9 mouse cellular contexts compared by ENCODE assay signal in genomic region chr10:125328331-125329063, GRCm38 (mm10).
DNase-seq lines count a peak whose midpoint lies in the region; ATAC-seq lines count a peak whose summit lies in the region.
"Had no signal": no experiment of that assay in that cellular context is flagged by ENCODE, and none has a peak within 500 bp of the region (broad histone marks: within the 10 kb centered on the region; RNA-seq: fewer than 3 reads in every experiment).

No protein-coding gene starts in this region.

- 48% methylated on average over 16 of the region's 16 CpGs for WGBS in midbrain, embryonic 15.5 days
- WGBS in midbrain, embryonic 14.5 days, result 55% methylated on average over 16 of the region's 16 CpGs
- WGBS in hindbrain, embryonic 16.5 days, result 30% methylated on average over 16 of the region's 16 CpGs
- 3% methylated on average over 16 of the region's 16 CpGs for WGBS in limb, embryonic 12.5 days
- 11% methylated on average over 16 of the region's 16 CpGs for WGBS in stomach, embryonic 16.5 days

- ATAC-seq in midbrain, embryonic 15.5 days (replicated peaks), result 0 out of 2 replicates have a peak, but pooled peaks have one; percentile 45
- ATAC-seq in midbrain, embryonic 14.5 days (ENCODE audit: low FRiP score, low TSS enrichment), result no peak; the same call in 1 of the 2 replicates
- ATAC-seq in hindbrain, embryonic 16.5 days, result peak; percentile 60
- peak; percentile 80 for ATAC-seq in limb, embryonic 12.5 days (ENCODE audit: insufficient number of reproducible peaks, insufficient read depth, low FRiP score, low TSS enrichment, low read depth)
- peak; percentile 78; the same call in 1 of the 2 replicates for ATAC-seq in stomach, embryonic 16.5 days (ENCODE audit: insufficient read depth, low FRiP score)
- ATAC-seq: activated CD4-positive, CD25-positive, alpha-beta regulatory T cell, adult 4 months had no signal

- no peaks in the 10 kb centered on the region for H3K27me3 ChIP-seq in midbrain, embryonic 15.5 days (replicated peaks)
- H3K27me3 ChIP-seq in midbrain, embryonic 14.5 days (ENCODE audit: control insufficient read depth, insufficient read depth, low read length), result no peaks in the 10 kb centered on the region
- H3K27me3 ChIP-seq in hindbrain, embryonic 16.5 days (replicated peaks; ENCODE audit: control insufficient read depth, insufficient read depth, low read length), result no peaks in the 10 kb centered on the region
- H3K27me3 ChIP-seq in limb, embryonic 12.5 days, result no peaks in the 10 kb centered on the region
- no peaks in the 10 kb centered on the region for H3K27me3 ChIP-seq in stomach, embryonic 16.5 days (ENCODE audit: control insufficient read depth, insufficient read depth, low read length)

- intact Hi-C loops in gastrocnemius, postnatal 14 days (cut with DNase I; ENCODE audit: low total_unique reads), result no loop called here

- no peaks in the 10 kb centered on the region for H3K36me3 ChIP-seq in midbrain, embryonic 15.5 days (replicated peaks)
- H3K36me3 ChIP-seq in midbrain, embryonic 14.5 days (ENCODE audit: control insufficient read depth, insufficient read depth, low read length), result no peaks in the 10 kb centered on the region
- no peaks in the 10 kb centered on the region for H3K36me3 ChIP-seq in hindbrain, embryonic 16.5 days (ENCODE audit: control insufficient read depth, insufficient read depth, low read length)
- H3K36me3 ChIP-seq in limb, embryonic 12.5 days, result no peaks in the 10 kb centered on the region
- no peaks in the 10 kb centered on the region for H3K36me3 ChIP-seq in stomach, embryonic 16.5 days (ENCODE audit: control insufficient read depth, insufficient read depth, low read length)

- no peak overlapping the region for H3K4me2 ChIP-seq in midbrain, embryonic 15.5 days
- H3K4me2 ChIP-seq in midbrain, embryonic 14.5 days (ENCODE audit: low read length), result no peak overlapping the region
- H3K4me2 ChIP-seq in hindbrain, embryonic 16.5 days (ENCODE audit: low read length), result peak overlapping the region; percentile 5; the same call in 1 of the 2 replicates
- H3K4me2 ChIP-seq in limb, embryonic 12.5 days, result peak overlapping the region; percentile 54
- peak overlapping the region; percentile 44 for H3K4me2 ChIP-seq in stomach, embryonic 16.5 days (ENCODE audit: low read depth, low read length)

- H3K4me1 ChIP-seq in midbrain, embryonic 15.5 days, result no peaks in the 10 kb centered on the region
- H3K4me1 ChIP-seq in midbrain, embryonic 14.5 days (ENCODE audit: control insufficient read depth, insufficient read depth, low read length), result 0 out of 2 replicates have a peak, but pooled peaks cover 2% of the 10 kb centered on the region
- no peaks in the 10 kb centered on the region for H3K4me1 ChIP-seq in hindbrain, embryonic 16.5 days (ENCODE audit: control insufficient read depth, insufficient read depth, low read depth, low read length)
- peaks cover 26% of the 10 kb centered on the region for H3K4me1 ChIP-seq in limb, embryonic 12.5 days (replicated peaks)
- H3K4me1 ChIP-seq in stomach, embryonic 16.5 days (ENCODE audit: control insufficient read depth, insufficient read depth, low read length), result peaks cover 17% of the 10 kb centered on the region

- no peak overlapping the region for H3K9ac ChIP-seq in midbrain, embryonic 15.5 days
- H3K9ac ChIP-seq in midbrain, embryonic 14.5 days (replicated peaks; ENCODE audit: low read length), result no peak overlapping the region
- no peak overlapping the region for H3K9ac ChIP-seq in hindbrain, embryonic 16.5 days (ENCODE audit: low read depth, low read length)
- H3K9ac ChIP-seq in limb, embryonic 12.5 days (replicated peaks), result no peak overlapping the region; the same call in 1 of the 2 replicates
- no peak overlapping the region for H3K9ac ChIP-seq in stomach, embryonic 16.5 days (ENCODE audit: low read length)

- no peaks in the 10 kb centered on the region for H3K9me3 ChIP-seq in midbrain, embryonic 15.5 days
- H3K9me3 ChIP-seq in midbrain, embryonic 14.5 days (ENCODE audit: control insufficient read depth, low read length), result no peaks in the 10 kb centered on the region
- H3K9me3 ChIP-seq in hindbrain, embryonic 16.5 days (ENCODE audit: control insufficient read depth, low read length), result no peaks in the 10 kb centered on the region
- H3K9me3 ChIP-seq in limb, embryonic 12.5 days, result no peaks in the 10 kb centered on the region
- H3K9me3 ChIP-seq in stomach, embryonic 16.5 days (replicated peaks; ENCODE audit: control insufficient read depth, low read length), result no peaks in the 10 kb centered on the region

- H3K27ac ChIP-seq in midbrain, embryonic 15.5 days, result no peak overlapping the region
- H3K27ac ChIP-seq in midbrain, embryonic 14.5 days (replicated peaks; ENCODE audit: low read depth, low read length), result no peak overlapping the region
- no peak overlapping the region for H3K27ac ChIP-seq in hindbrain, embryonic 16.5 days (ENCODE audit: low read depth, low read length)
- H3K27ac ChIP-seq in limb, embryonic 12.5 days, result peak overlapping the region; percentile 85
- H3K27ac ChIP-seq in stomach, embryonic 16.5 days (ENCODE audit: low read length), result peak overlapping the region; percentile 40; the same call in 1 of the 2 replicates

- no peak for DNase-seq in midbrain, embryonic 14.5 days
- no peak for DNase-seq in gastrocnemius, postnatal 14 days
- DNase-seq in T-cell, adult 2 months (ENCODE audit: low spot score), result no peak
- no peak for DNase-seq in layer of hippocampus, postnatal 10 days (ENCODE audit: low spot score in 2 of 2)

- no peak overlapping the region for H3K4me3 ChIP-seq in midbrain, embryonic 15.5 days
- H3K4me3 ChIP-seq in midbrain, embryonic 14.5 days (replicated peaks; ENCODE audit: low read depth, low read length), result no peak overlapping the region
- H3K4me3 ChIP-seq in hindbrain, embryonic 16.5 days (ENCODE audit: low read length), result no peak overlapping the region
- H3K4me3 ChIP-seq in limb, embryonic 12.5 days (replicated peaks), result peak overlapping the region; percentile 26
- peak overlapping the region; percentile 26 for H3K4me3 ChIP-seq in stomach, embryonic 16.5 days (replicated peaks; ENCODE audit: low read length)

Comparison
In these comparisons a context has a peak if more than half of its experiments do, and no peak if none do; other contexts are left out.
1. H3K27ac ChIP-seq: peak in limb, embryonic 12.5 days (single experiment) and stomach, embryonic 16.5 days (single experiment); none in midbrain, embryonic 15.5 days (single experiment), midbrain, embryonic 14.5 days (single experiment) and hindbrain, embryonic 16.5 days (single experiment).
2. H3K4me2 ChIP-seq: peak in hindbrain, embryonic 16.5 days (single experiment), limb, embryonic 12.5 days (single experiment) and stomach, embryonic 16.5 days (single experiment); none in midbrain, embryonic 15.5 days (single experiment) and midbrain, embryonic 14.5 days (single experiment).
3. H3K4me3 ChIP-seq: peak in limb, embryonic 12.5 days (single experiment) and stomach, embryonic 16.5 days (single experiment); none in midbrain, embryonic 15.5 days (single experiment), midbrain, embryonic 14.5 days (single experiment) and hindbrain, embryonic 16.5 days (single experiment).